ENCODE assay signal across 1 mouse cellular context in the genomic region with DNA sequence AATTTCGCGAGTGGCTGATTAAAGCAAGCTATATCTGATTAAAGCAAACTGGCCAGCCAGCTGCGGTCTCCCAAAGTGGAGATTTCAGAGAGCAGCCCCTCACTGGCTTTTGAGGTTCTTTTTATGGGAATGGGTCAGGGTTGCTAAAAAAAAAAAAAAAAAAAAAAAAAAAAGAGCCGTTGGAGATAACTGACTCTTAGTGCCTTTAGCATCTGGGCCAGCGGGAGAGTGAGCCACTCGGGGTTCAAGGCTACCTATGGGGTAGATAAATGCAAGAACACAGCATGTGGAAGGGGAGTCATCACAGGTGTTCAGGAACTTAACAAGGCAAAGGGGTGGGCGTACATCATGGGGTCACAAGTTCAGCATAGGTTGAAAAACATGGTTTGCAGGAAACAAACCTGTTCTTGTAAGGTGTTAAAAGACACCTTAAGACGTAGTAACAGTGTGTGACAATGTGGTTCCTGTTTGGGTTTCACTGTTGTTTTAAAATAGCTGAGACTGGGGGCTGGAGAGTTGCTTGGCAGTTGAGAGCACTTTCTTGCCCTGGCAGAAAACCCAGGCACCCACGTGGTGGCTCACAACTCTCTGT.
TF ChIP-seq lines count a peak whose summit lies in the region.

No protein-coding gene starts in this region.

TF ChIP-seq in MEL, 35 proteins besides CTCF, POLR2A, EP300 and RAD21 (continued from another document):
- TF ChIP-seq ZNF384 (IDR thresholded peaks at IDR 0.05; ENCODE audit: low read depth, low read length) = peak; percentile 92
- TF ChIP-seq ELF1 (IDR thresholded peaks at IDR 0.05; ENCODE audit: low read depth, low read length) = no peak
- TF ChIP-seq NRF1 (IDR thresholded peaks at IDR 0.05; ENCODE audit: insufficient read depth, low read depth, low read length, poor library complexity, severe bottlenecking) = no peak
- no peak for TF ChIP-seq BHLHE40 (IDR thresholded peaks at IDR 0.05; ENCODE audit: borderline replicate concordance, low read depth, low read length)
